Mouse (Mus musculus): ENCODE data around the gene Enpp1. TPM values are rescaled to one million over a fixed set of nuclear protein-coding genes. Genes with fewer than 3 reads are reported as not detected.

Enpp1 gene
- polyA plus RNA-seq, 1 experiment from 2014 or later: 2.3 TPM

DNA sequence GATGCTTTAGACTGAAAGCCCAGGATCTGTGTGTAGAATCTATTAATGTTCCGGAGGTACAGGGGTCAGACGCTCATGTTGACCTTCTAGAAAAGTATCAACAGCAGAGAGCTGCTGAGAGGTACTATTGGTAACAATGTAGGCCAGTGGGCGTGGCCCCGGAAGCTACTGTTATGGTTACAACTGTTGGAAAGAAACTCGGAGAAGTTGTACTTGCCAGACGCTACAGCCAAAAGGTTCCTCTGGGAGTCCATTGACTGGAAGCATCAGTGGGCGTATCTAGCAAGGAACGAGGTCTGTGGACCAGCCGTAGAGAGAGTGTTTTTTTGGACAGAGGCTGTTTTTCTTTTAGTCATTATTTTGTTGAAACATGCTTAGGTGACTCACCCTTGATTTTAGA lies 102.2 kb downstream of the Enpp1 start:
- Histone ChIP-seq H3K4me1 (ENCODE audit: insufficient read depth) (no peaks in the 10 kb centered on the region), H3K9me3 (ENCODE audit: low read depth, low read length) (no peaks in the 10 kb centered on the region), H3K36me3 (ENCODE audit: insufficient read depth) (no peaks in the 10 kb centered on the region), H3K27me3 (ENCODE audit: insufficient read depth, low read length) (no peaks in the 10 kb centered on the region), H3K27ac (ENCODE audit: low read depth) (no peak overlapping the region), H3K4me3 (ENCODE audit: low read depth, low read length) (no peak overlapping the region), H3K9ac (no peak overlapping the region), H3K4me2 (no peak overlapping the region)
- WGBS: 82% methylated on average over 9 of the region's 9 CpGs
- ATAC-seq (ENCODE audit: insufficient read depth): no peak
- TF ChIP-seq CTCF (IDR thresholded peaks at IDR 0.05; ENCODE audit: low read depth): no peak
- no peak for DNase-seq

DNA sequence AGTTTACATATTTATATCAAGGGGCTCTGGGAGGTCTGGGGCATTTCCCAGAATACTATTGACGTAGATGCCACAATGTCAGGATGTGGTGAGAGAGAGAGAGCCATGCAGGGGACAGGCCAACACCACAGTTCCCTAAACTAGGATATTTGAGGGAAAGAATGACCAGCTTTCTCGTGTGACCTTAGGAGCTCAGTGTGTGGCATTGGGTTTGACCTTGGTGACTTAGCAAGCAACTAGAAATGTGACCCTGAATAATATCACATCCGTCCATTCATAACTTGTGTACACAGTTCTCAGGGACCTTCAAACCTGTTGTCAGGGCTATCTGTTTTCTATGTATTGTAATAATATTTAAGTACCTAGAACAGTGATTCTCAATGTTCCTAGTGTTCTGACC lies 102.8 kb downstream of the Enpp1 start:
- Histone ChIP-seq H3K27me3 (ENCODE audit: insufficient read depth, low read length) (no peaks in the 10 kb centered on the region), H3K27ac (ENCODE audit: low read depth) (no peak overlapping the region), H3K4me3 (ENCODE audit: low read depth, low read length) (no peak overlapping the region), H3K9me3 (ENCODE audit: low read depth, low read length) (no peaks in the 10 kb centered on the region), H3K36me3 (ENCODE audit: insufficient read depth) (no peaks in the 10 kb centered on the region), H3K4me1 (ENCODE audit: insufficient read depth) (no peaks in the 10 kb centered on the region), H3K9ac (no peak overlapping the region), H3K4me2 (no peak overlapping the region)
- 85% methylated on average over 3 of the region's 3 CpGs for WGBS
- ATAC-seq (ENCODE audit: insufficient read depth): no peak
- no peak for TF ChIP-seq CTCF (IDR thresholded peaks at IDR 0.05; ENCODE audit: low read depth)
- DNase-seq: no peak

DNA sequence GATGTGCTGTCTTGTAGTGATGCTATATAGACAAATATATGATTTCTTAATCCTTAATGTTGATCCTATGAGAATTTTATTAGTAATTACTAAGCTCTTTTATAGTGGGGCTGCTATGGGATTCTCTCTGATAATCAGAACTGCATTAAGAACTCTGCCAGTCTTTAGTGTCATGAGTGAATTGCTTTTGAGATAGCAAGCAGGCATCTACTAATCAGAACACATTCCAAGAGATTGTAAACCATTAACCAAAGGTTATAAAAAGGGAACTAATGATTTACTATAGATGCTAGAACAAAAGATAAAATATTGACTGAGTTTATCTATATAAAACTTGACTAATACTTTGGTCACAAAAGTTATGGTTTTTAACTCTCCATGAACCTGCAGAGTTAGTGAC lies 108.2 kb downstream of the Enpp1 start:
- no peak for TF ChIP-seq CTCF (IDR thresholded peaks at IDR 0.05; ENCODE audit: low read depth)
- ATAC-seq (ENCODE audit: insufficient read depth) (no peak), DNase-seq (no peak)

DNA sequence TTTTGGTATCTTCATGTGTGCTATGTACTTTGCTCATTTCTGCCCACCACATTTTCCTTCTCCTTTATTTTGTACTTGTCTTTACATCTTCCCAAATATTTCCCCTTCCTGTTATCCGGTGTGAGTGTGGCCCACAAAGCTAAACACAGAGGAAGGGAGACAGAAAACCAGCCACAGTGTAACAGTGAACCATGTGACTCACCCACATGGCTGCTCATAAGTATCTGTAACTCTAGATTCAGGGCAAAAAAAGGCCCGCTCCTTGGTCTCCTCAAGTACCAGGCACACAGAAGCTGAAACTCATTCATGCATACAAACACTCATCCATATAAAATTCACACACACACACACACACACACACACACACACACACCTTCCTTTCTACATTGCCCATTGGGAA lies 108.9 kb downstream of the Enpp1 start:
- no peak for TF ChIP-seq CTCF (IDR thresholded peaks at IDR 0.05; ENCODE audit: low read depth)
- no peak overlapping the region for H3K9ac ChIP-seq
- H3K27me3 ChIP-seq (ENCODE audit: insufficient read depth, low read length): no peaks in the 10 kb centered on the region
- no peak overlapping the region for H3K27ac ChIP-seq (ENCODE audit: low read depth)
- H3K4me2 ChIP-seq: no peak overlapping the region
- no peaks in the 10 kb centered on the region for H3K9me3 ChIP-seq (ENCODE audit: low read depth, low read length)
- 70% methylated on average over 2 of the region's 2 CpGs for WGBS
- ATAC-seq (ENCODE audit: insufficient read depth): no peak
- H3K4me1 ChIP-seq (ENCODE audit: insufficient read depth): no peaks in the 10 kb centered on the region
- H3K36me3 ChIP-seq (ENCODE audit: insufficient read depth): no peaks in the 10 kb centered on the region
- no peak for DNase-seq
- H3K4me3 ChIP-seq (ENCODE audit: low read depth, low read length): no peak overlapping the region

More for the DNA sequence above, 108.2 kb downstream of the Enpp1 start:
- Histone ChIP-seq H3K27me3 (ENCODE audit: insufficient read depth, low read length) (no peaks in the 10 kb centered on the region), H3K9me3 (ENCODE audit: low read depth, low read length) (no peaks in the 10 kb centered on the region), H3K9ac (no peak overlapping the region), H3K4me2 (no peak overlapping the region), H3K36me3 (ENCODE audit: insufficient read depth) (no peaks in the 10 kb centered on the region), H3K4me1 (ENCODE audit: insufficient read depth) (no peaks in the 10 kb centered on the region), H3K27ac (ENCODE audit: low read depth) (no peak overlapping the region), H3K4me3 (ENCODE audit: low read depth, low read length) (no peak overlapping the region)

DNA sequence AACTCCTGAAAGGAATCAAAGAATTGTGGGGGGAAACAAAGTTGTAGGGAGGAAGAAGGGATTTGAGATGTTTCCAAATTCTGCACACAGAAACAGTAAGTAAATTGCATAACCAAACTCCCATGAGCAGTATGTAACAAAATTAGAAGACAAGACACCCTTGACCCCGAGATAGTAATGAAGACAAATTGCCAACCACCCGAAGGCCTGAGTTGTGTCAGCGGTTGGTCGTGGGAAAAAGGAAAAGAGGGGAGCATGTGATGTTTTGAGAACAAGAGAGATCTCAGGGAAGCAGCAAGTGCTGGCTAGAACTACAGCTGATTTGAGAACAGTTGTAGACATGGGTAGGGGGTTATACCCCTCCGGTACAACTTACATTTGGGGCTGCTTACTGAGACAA lies 112.2 kb downstream of the Enpp1 start:
- 56% methylated on average over 5 of the region's 5 CpGs for WGBS
- ATAC-seq (ENCODE audit: insufficient read depth): no peak
- H3K27me3 ChIP-seq (ENCODE audit: insufficient read depth, low read length): no peaks in the 10 kb centered on the region

DNA sequence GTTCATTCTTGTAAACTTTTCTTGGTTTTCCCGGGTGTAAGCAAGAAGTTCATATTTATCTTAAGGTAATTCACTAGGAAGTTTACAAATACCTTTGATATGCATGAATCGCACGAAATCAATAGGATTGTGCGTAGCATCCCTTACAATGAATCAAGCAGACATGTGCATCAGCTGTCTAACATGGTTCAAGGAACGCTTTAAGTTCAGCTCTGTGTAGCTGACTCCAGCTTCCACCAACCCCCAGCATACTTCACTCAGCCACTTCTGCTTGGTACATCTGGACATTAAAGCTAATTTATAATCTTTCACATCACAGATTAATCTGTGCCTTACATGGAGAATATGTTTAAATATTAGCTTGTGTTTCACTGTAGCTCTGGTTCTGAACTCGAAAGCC lies 113.3 kb downstream of the Enpp1 start:
- H3K27ac ChIP-seq (ENCODE audit: low read depth): no peak overlapping the region
- no peak for DNase-seq
- H3K9me3 ChIP-seq (ENCODE audit: low read depth, low read length): no peaks in the 10 kb centered on the region
- no peak overlapping the region for H3K4me2 ChIP-seq
- peaks cover 18% of the 10 kb centered on the region for H3K4me1 ChIP-seq (ENCODE audit: insufficient read depth)
- WGBS: 82% methylated on average over 6 of the region's 6 CpGs
- H3K4me3 ChIP-seq (ENCODE audit: low read depth, low read length): no peak overlapping the region
- no peak for TF ChIP-seq CTCF (IDR thresholded peaks at IDR 0.05; ENCODE audit: low read depth)
- H3K36me3 ChIP-seq (ENCODE audit: insufficient read depth): peaks cover 4% of the 10 kb centered on the region; the same call in 1 of the 2 replicates
- H3K9ac ChIP-seq: no peak overlapping the region
- no peaks in the 10 kb centered on the region for H3K27me3 ChIP-seq (ENCODE audit: insufficient read depth, low read length)
- ATAC-seq (ENCODE audit: insufficient read depth): no peak

More for the DNA sequence above, 112.2 kb downstream of the Enpp1 start:
- Histone ChIP-seq H3K4me2 (no peak overlapping the region), H3K4me1 (ENCODE audit: insufficient read depth) (peaks cover 8% of the 10 kb centered on the region), H3K27ac (ENCODE audit: low read depth) (no peak overlapping the region), H3K36me3 (ENCODE audit: insufficient read depth) (peaks cover 4% of the 10 kb centered on the region; the same call in 1 of the 2 replicates), H3K4me3 (ENCODE audit: low read depth, low read length) (no peak overlapping the region), H3K9me3 (ENCODE audit: low read depth, low read length) (no peaks in the 10 kb centered on the region), H3K9ac (no peak overlapping the region)
- DNase-seq: peak; percentile 39
- no peak for TF ChIP-seq CTCF (IDR thresholded peaks at IDR 0.05; ENCODE audit: low read depth)

DNA sequence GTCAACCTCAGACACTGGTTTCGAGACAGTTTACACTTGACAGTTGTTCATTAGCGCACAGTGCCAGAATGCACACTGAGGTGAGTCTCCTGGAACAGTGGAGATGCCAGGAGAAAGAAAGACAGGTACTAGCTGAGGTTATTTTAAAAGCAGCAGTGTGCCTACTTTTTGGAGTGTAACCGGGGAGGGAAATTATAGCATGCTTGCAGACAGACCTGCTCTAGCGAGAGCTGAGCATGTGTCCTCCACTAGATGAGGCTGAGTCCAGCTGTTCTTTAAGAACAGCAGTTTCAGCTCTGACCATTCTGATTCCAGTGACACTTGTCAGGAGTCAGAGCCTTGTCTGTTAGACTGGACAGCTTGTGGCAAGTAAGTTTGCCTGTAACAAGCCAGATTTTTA lies 114.2 kb downstream of the Enpp1 start:
- Histone ChIP-seq H3K27me3 (ENCODE audit: insufficient read depth, low read length) (no peaks in the 10 kb centered on the region), H3K27ac (ENCODE audit: low read depth) (no peak overlapping the region; the same call in 1 of the 2 replicates), H3K36me3 (ENCODE audit: insufficient read depth) (peaks cover 4% of the 10 kb centered on the region; the same call in 1 of the 2 replicates), H3K4me1 (ENCODE audit: insufficient read depth) (peaks cover 27% of the 10 kb centered on the region), H3K9ac (no peak overlapping the region; the same call in 1 of the 2 replicates), H3K4me2 (peak overlapping the region; percentile 76), H3K4me3 (ENCODE audit: low read depth, low read length) (peak overlapping the region; percentile 74; the same call in 1 of the 2 replicates), H3K9me3 (ENCODE audit: low read depth, low read length) (no peaks in the 10 kb centered on the region)
- ATAC-seq (ENCODE audit: insufficient read depth) (no peak), DNase-seq (no peak)
- TF ChIP-seq CTCF (IDR thresholded peaks at IDR 0.05; ENCODE audit: low read depth): no peak
- 67% methylated on average over 4 of the region's 4 CpGs for WGBS

Measured in lung, embryonic 14.5 days (tissue).